Mouse (Mus musculus) heart, embryonic 14.5 days (tissue): ENCODE data around the gene Col6a6. TPM values are rescaled to one million over a fixed set of nuclear protein-coding genes. Genes with fewer than 3 reads are reported as not detected.

Source experiments
- ATAC-seq: fragments of 200-750 bp; cut with Nextera tagmentation; 2 replicates; pipeline ENCODE4 v1.8.0; 2017; ENCODE audit warnings: low read depth, moderate TSS enrichment; ENCODE audit not compliant: insufficient number of reproducible peaks, insufficient read depth, low FRiP score
- H3K27ac ChIP-seq, 2 experiments: fragments of 200-500 bp in 1 of 2; fragments of 300-500 bp in 1 of 2; sonication (generic) in 1 of 2; replicated peaks in 1 of 2; 2 replicates each; pipeline ENCODE4 v1.5.1; 2012 to 2014; ENCODE audit warnings: low read depth in 2 of 2, low read length in 2 of 2, control low read depth in 1 of 2, mild to moderate bottlenecking in 1 of 2, mixed read lengths in 1 of 2; ENCODE audit not compliant: control insufficient read depth in 1 of 2, insufficient read depth in 1 of 2
- H3K27me3 ChIP-seq: fragments of 300-500 bp; sonication (generic); 2 replicates; pipeline ENCODE4 v1.6.1; 2014; ENCODE audit warnings: mild to moderate bottlenecking, low read length, control low read depth; ENCODE audit not compliant: control insufficient read depth, insufficient read depth
- H3K36me3 ChIP-seq: fragments of 300-500 bp; sonication (generic); 2 replicates; pipeline ENCODE4 v1.6.1; 2014; ENCODE audit warnings: mild to moderate bottlenecking, control low read depth, low read length, mixed read lengths; ENCODE audit not compliant: control insufficient read depth, insufficient read depth
- H3K4me1 ChIP-seq, 2 experiments: fragments of 200-500 bp in 1 of 2; fragments of 300-500 bp in 1 of 2; sonication (generic) in 1 of 2; 2 replicates each; pipeline ENCODE4 v1.6.1; 2012 to 2014; ENCODE audit warnings: low read length in 2 of 2, control low read depth in 1 of 2, mixed read lengths in 1 of 2; ENCODE audit not compliant: control insufficient read depth in 2 of 2, insufficient read depth in 2 of 2
- H3K4me2 ChIP-seq: fragments of 300-500 bp; sonication (generic); 2 replicates; pipeline ENCODE4 v1.6.1; 2014; ENCODE audit warnings: mild to moderate bottlenecking, low read length
- H3K4me3 ChIP-seq, 2 experiments: fragments of 200-500 bp in 1 of 2; fragments of 300-500 bp in 1 of 2; sonication (generic) in 1 of 2; 2 replicates each; pipeline ENCODE4 v1.5.1; 2012 to 2014; ENCODE audit warnings: low read length in 2 of 2, mild to moderate bottlenecking in 2 of 2, control low read depth in 1 of 2, low read depth in 1 of 2, moderate library complexity in 1 of 2; ENCODE audit not compliant: control insufficient read depth in 1 of 2, insufficient read depth in 1 of 2
- H3K9ac ChIP-seq: fragments of 300-500 bp; sonication (generic); 2 replicates; pipeline ENCODE4 v1.6.1; 2014; ENCODE audit warnings: mild to moderate bottlenecking, low read length
- H3K9me3 ChIP-seq: fragments of 300-500 bp; sonication (generic); 2 replicates; pipeline ENCODE4 v1.6.1; 2016; ENCODE audit warnings: low read length, control low read depth; ENCODE audit not compliant: control insufficient read depth
- WGBS: fragments of 180-500 bp; shearing (Covaris S2); extraction: QIAGEN DNeasy Blood & Tissue Kit; methylation state at CpG from one replicate; pipeline ENCODE4 v1.1.7; 2014; 5-methylcytosine and 5-hydroxymethylcytosine counted together
- polyA plus RNA-seq: library from polyadenylated mRNA; unstranded; fragments of >200 nt; fragmentation: Nextera tagmentation; extraction: Ambion mirVana; gene quantifications from 2 replicates; pipeline ENCODE4 v1.2.1, GENCODE M21; 2014

Gene Col6a6
- polyA plus RNA-seq, 1 experiment from 2014 or later = 4.2 TPM

GRCm38 (mm10) chr9:105675941-105676340, 152.0 kb downstream of the Col6a6 start:
- Histone ChIP-seq H3K36me3 (peaks cover 76% of the 10 kb centered on the region), H3K9ac (no peak overlapping the region), H3K9me3 (no peaks in the 10 kb centered on the region), H3K4me2 (no peak overlapping the region), H3K4me3 (no peak overlapping the region), H3K27me3 (no peaks in the 10 kb centered on the region), H3K4me1 (no peaks in the 10 kb centered on the region), H3K27ac (no peak overlapping the region)
- no peak for ATAC-seq
- 77% methylated on average over 11 of the region's 11 CpGs for WGBS

GRCm38 (mm10) chr9:105672032-105672431, 155.9 kb downstream of the Col6a6 start:
- H3K36me3 ChIP-seq = peaks cover 84% of the 10 kb centered on the region
- H3K27me3 ChIP-seq = no peaks in the 10 kb centered on the region
- H3K4me2 ChIP-seq = no peak overlapping the region
- 77% methylated on average over 2 of the region's 2 CpGs for WGBS
- H3K9me3 ChIP-seq = no peaks in the 10 kb centered on the region
- ATAC-seq = no peak
- H3K27ac ChIP-seq = no peak overlapping the region
- no peak overlapping the region for H3K4me3 ChIP-seq
- no peak overlapping the region for H3K9ac ChIP-seq
- no peaks in the 10 kb centered on the region for H3K4me1 ChIP-seq

- 92% methylated on average over 4 of the region's 4 CpGs for WGBS
These were observed 157.0 kb downstream of the Col6a6 start for GRCm38 (mm10) chr9:105670916-105671315.

GRCm38 (mm10) chr9:105665269-105665668, 162.7 kb downstream of the Col6a6 start:
- Histone ChIP-seq H3K4me3 (no peak overlapping the region), H3K9me3 (no peaks in the 10 kb centered on the region), H3K9ac (no peak overlapping the region), H3K4me1 (no peaks in the 10 kb centered on the region), H3K27me3 (no peaks in the 10 kb centered on the region), H3K27ac (no peak overlapping the region), H3K36me3 (peaks cover 81% of the 10 kb centered on the region), H3K4me2 (no peak overlapping the region)
- 74% methylated on average over 7 of the region's 7 CpGs for WGBS
- no peak for ATAC-seq

More at GRCm38 (mm10) chr9:105670916-105671315, 157.0 kb downstream of the Col6a6 start:
- ATAC-seq = no peak
- H3K27me3 ChIP-seq = no peaks in the 10 kb centered on the region
- H3K36me3 ChIP-seq = peaks cover 82% of the 10 kb centered on the region
- no peak overlapping the region for H3K4me2 ChIP-seq
- H3K9ac ChIP-seq = no peak overlapping the region
- no peak overlapping the region for H3K27ac ChIP-seq
- H3K4me1 ChIP-seq = no peaks in the 10 kb centered on the region
- no peak overlapping the region for H3K4me3 ChIP-seq
- H3K9me3 ChIP-seq = no peaks in the 10 kb centered on the region

- Histone ChIP-seq H3K27me3 (no peaks in the 10 kb centered on the region), H3K4me3 (no peak overlapping the region), H3K4me1 (no peaks in the 10 kb centered on the region), H3K36me3 (peaks cover 75% of the 10 kb centered on the region), H3K27ac (no peak overlapping the region), H3K9ac (no peak overlapping the region), H3K9me3 (no peaks in the 10 kb centered on the region), H3K4me2 (no peak overlapping the region)
- ATAC-seq = no peak
- 92% methylated on average over 6 of the region's 6 CpGs for WGBS
These were observed 168.1 kb downstream of the Col6a6 start for GRCm38 (mm10) chr9:105659877-105660276.

- no peak overlapping the region for H3K4me3 ChIP-seq
- no peak overlapping the region for H3K27ac ChIP-seq
- 94% methylated on average over 12 of the region's 12 CpGs for WGBS
- no peak for ATAC-seq
- peaks cover 76% of the 10 kb centered on the region for H3K36me3 ChIP-seq
- H3K4me1 ChIP-seq = no peaks in the 10 kb centered on the region
- H3K9ac ChIP-seq = no peak overlapping the region
- no peaks in the 10 kb centered on the region for H3K9me3 ChIP-seq
- no peaks in the 10 kb centered on the region for H3K27me3 ChIP-seq
- H3K4me2 ChIP-seq = no peak overlapping the region
These were observed 169.7 kb downstream of the Col6a6 start for GRCm38 (mm10) chr9:105658216-105658615.

GRCm38 (mm10) chr9:105656189-105656588, 171.8 kb downstream of the Col6a6 start:
- Histone ChIP-seq H3K4me3 (no peak overlapping the region), H3K27ac (no peak overlapping the region), H3K9me3 (no peaks in the 10 kb centered on the region), H3K4me1 (no peaks in the 10 kb centered on the region), H3K9ac (no peak overlapping the region), H3K4me2 (no peak overlapping the region), H3K36me3 (peaks cover 73% of the 10 kb centered on the region), H3K27me3 (no peaks in the 10 kb centered on the region)
- no peak for ATAC-seq
- 75% methylated on average over 2 of the region's 2 CpGs for WGBS
